Mouse (Mus musculus) small intestine, adult 2 months (tissue): ENCODE data around the gene Rnaseh2a.

Source experiments
- CTCF ChIP-seq: fragments of 200-500 bp; IDR thresholded peaks from 2 replicates; pipeline ENCODE4 v1.5.1; 2012; ENCODE audit warnings: low read depth, mild to moderate bottlenecking, control low read depth, inconsistent platforms, low read length, moderate library complexity, mixed read lengths; ENCODE audit not compliant: insufficient replicate concordance, insufficient read length; ENCODE audit errors: extremely low read depth
- POLR2A ChIP-seq: fragments of 200-500 bp; IDR thresholded peaks from 2 replicates; pipeline ENCODE4 v1.6.1; 2012; ENCODE audit warnings: low read depth, mild to moderate bottlenecking, control low read depth, inconsistent platforms, low read length, moderate library complexity

GRCm38 (mm10) chr8:84979599-84980421 is 10.2 kb upstream of the Rnaseh2a start:
- TF ChIP-seq POLR2A (peak; percentile 43; the same call in 1 of the 2 replicates), CTCF (no peak)
